Mouse (Mus musculus) kidney, postnatal 14 days (tissue): ENCODE data around the gene Vmn1r93.
"Not testable (repeated sequence)": the region's sequence is repeated elsewhere in the genome, so short reads cannot be mapped to it uniquely, and the experiment has no call there.

Experiments used
- DNase-seq: peaks from one replicate; pipeline ENCODE4 v3.0.0; 2022; ENCODE audit warnings: mixed read lengths

Vmn1r93 gene

GRCm38 (mm10) chr7:20138988-20139387 is at the start of gene Vmn1r93:
TSS of gene Vmn1r93 (minus strand) at chr7:20139088.
- not testable (repeated sequence) for DNase-seq

- DNase-seq, result not testable (repeated sequence)
Observed at GRCm38 (mm10) chr7:20168277-20168676, 29.4 kb upstream of the Vmn1r93 start, which contains the start of gene Vmn1r94. TSS of gene Vmn1r94 (minus strand) at chr7:20168377.

DNA sequence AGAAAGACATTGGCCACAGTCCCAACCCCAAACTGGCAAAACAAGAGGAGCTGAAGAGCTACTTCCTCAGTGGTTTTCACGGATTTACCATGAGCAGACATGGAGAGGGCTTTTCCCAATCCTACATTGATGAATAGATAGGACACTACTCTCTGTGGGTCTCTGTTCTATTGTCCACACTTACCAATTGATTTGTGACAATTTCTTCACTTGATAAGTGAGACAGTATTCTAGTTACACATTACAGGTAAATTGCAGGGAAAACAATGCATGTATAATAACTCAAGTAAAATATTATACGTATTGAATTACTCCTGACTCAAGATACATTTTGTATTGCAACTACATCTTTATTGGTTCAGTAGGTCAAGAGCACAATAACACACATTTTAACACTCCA is 16.4 kb downstream of the Vmn1r93 start, which contains the start of gene Gm16442:
TSS of gene Gm16442 (minus strand) at position 101 of the 400 bp plus-strand sequence.
- DNase-seq, result not testable (repeated sequence)

- DNase-seq, result not testable (repeated sequence)
Observed at GRCm38 (mm10) chr7:20099380-20099779, 39.5 kb downstream of the Vmn1r93 start, which contains the start of gene Vmn1r91. TSS of gene Vmn1r91 (plus strand) at chr7:20099680.
